Mouse (Mus musculus): ENCODE measurements at regions not wholly inside any gene's neighbourhood (a gene's known extent, or its start where the extent isn't known, plus 50 kb on each side); places are given as distances from the start of the nearest gene placed in this dataset.

DNA sequence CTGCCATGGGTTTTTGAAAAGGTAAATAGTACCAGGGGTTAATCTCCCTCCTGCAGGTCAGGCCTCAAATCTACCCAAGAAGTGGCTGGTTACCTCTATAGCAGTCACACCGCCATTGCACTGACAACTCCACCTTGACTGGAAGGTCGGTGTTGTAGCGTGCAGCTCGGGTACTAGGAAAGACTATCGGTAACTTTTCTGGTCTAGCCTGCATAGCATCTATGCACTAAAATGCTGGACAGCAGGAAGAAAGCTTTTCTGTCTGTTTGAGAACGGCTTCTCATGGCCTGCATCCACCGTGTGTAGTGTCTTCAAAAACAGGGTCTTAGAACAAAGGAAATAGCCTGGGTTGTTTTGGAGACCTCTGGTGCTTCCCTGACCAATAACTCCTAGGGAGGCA lies 88.8 kb downstream of the Bms1 start:
- DNase-seq (ENCODE audit: low spot score in 2 of 2), result no peak

DNA sequence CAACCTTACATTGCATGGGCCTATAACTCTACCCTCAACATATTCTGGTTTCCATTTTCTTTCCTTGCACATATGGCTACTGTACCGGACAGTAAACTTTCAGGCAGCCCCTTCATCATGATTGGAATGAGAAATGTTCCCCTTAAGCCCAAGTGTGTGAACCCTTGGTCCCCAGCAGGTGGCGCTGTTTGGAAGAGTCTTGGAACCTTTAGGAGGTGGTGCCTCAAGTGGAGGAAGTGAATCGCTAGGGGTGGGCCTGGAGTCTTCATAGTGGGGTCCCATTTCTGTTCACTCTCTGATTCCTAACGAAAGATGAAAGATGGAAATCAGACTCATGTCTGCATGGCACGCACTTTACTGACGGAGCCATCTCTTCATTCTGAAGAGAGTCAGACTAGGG lies 91.8 kb downstream of the Bms1 start:
- no peak for DNase-seq (ENCODE audit: low spot score in 2 of 2)

GRCm38 (mm10) chr6:118325681-118326080 lies 93.6 kb downstream of the Bms1 start:
- no peak for DNase-seq (ENCODE audit: low spot score in 2 of 2)

DNA sequence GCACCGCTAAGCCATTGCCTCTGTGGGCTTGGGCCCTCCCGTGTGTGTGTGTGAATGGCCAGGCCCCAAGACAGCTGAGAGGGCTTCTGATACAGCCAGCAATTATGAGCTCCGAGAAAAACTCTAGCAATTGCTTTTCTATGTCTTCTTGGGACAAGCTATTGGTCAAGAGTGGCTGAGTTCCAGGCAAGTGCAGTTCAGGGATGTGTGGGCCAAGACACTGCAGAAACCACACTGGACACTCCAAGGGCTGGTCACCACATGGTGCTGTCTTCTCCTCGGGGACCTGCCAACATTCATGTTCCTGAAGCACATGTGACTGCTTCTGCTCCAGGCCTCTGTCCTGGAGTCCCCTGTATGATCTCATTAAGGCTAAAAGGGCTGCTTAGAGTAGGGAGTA lies 94.7 kb downstream of the Bms1 start:
- DNase-seq (ENCODE audit: low spot score in 2 of 2), result no peak

DNA sequence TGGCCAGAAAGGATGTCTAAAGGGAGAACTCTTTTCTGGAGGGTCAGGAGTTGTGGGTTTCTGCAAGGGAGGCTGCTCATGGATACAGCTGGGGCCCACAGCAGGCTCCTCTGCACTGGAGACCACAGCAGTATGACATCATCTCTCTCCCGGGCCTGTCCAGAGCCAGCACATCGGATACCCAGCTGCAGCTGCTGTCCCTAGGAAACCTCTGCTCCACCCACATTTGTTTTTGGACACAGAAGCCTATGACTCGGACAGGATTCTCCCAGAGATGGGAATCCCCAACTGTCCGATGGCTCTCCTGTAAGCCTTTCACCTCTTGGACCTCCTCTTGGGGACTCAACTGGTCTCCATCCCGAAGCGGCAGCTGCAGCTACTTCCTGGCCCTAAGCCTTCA lies 96.2 kb downstream of the Bms1 start:
- DNase-seq (ENCODE audit: low spot score in 2 of 2), result no peak

DNA sequence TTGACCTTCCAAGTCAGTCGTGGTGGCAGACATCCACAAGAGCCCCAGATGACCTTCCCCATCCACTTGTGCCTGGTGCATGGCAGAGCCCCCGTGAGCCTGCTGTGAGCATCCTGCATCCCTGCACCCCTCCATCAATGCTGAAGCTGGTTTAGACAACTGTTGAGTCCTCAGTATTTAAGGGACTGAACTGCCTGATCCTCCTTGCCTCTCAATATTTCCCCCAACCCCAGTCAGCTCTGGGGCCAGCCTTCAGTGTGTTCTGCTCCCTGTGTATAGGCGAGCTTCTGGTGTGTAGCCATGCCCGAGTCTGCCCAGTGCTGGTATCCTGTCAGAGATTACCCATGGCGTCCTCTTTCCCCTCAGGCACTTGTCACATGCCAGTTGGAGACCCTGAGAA lies 96.6 kb downstream of the Bms1 start:
- DNase-seq (ENCODE audit: low spot score in 2 of 2), result no peak

- no peak for DNase-seq (ENCODE audit: low spot score in 2 of 2)
Observed at GRCm38 (mm10) chr6:118322061-118322460, 97.2 kb downstream of the Bms1 start.

DNA sequence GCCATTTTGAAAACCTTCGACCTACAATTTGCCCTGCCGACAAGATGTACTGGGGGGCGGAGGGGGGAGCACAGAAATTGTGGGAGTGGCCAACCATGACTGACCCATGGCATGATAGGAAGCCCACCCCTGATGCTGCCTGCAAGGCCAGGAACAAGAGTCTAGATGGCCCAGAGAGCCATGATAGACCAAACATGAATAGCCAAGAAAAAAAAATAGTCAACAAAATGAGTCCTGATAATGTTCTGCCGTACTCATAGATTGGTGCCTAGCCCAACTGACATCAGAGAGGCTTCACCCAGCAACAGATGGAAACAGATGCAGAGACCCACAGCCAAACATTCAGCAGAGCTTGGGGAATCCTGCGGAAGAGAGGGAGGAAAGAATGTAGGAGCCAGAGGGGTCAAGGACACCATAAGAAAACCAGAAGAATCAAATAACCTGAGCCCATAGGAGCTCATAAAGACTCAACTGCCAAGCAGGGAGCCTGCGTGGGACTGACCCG lies 99.2 kb downstream of the Bms1 start:
- no peak for DNase-seq (ENCODE audit: low spot score in 2 of 2)

- no peak for DNase-seq (ENCODE audit: low spot score in 2 of 2)
Observed at GRCm38 (mm10) chr6:118315881-118316280, 103.4 kb downstream of the Bms1 start.

DNA sequence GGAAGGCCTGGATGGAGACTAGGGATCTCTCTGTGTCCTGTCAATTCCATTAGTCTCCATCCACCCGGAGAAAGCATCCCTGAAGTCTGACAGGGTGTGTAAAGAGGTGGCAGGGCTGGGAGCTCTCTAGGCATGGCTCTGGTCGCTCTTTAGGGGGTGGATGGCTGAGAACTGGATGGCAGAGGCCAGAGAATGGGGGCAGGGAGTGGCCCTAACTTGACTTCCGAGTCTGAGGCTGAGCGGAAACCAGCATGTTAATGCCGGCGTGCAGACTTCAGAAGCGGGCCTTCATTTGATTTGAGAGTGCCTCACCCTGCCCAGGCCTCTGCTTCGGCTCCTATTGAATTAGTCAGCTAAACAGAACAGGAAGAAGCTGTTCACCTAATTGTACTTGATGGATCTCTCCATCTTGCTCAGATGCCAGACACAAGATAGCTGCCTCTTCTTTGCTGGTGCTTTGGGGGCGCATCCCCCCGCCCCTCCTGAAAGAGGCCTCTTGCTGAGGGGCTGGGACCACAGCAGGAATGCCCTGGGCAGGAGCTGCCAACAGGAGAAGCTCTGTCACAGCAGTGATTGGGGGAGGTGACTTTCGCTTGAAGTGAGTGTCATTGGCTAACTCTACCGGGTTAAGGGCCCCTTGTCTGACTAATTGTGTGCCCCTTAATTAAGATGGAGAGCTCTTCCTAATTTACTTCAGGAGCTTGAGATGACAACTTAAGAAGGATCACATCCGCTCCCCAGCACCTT lies 104.2 kb downstream of the Bms1 start:
- no peak for DNase-seq (ENCODE audit: low spot score in 2 of 2)

- no peak for DNase-seq (ENCODE audit: low spot score in 2 of 2)
Observed at GRCm38 (mm10) chr6:118311081-118311480, 108.2 kb downstream of the Bms1 start.

DNA sequence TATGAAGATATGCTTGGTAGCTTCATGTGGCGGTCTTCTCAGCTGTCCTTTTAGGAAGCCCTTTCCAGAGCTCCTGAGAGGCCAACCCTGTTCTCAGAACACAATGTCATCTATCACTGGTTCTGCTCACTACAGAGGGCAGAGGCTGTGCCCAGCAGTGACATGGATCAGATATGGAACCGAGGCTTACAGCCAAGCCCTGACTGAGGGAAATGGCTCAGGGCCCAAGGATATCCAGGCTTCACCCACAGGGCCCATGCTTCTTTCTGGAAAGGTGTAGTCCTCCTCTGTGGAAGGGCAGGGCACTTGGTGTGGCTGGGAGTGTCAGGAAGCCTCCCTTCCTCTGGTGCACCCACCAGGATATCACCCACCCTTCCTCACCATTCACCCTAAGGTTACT lies 109.4 kb downstream of the Bms1 start:
- no peak for DNase-seq (ENCODE audit: low spot score in 2 of 2)

GRCm38 (mm10) chr6:118308586-118308985 lies 110.7 kb downstream of the Bms1 start:
- no peak for DNase-seq (ENCODE audit: low spot score in 2 of 2)

GRCm38 (mm10) chr6:118307481-118307880 lies 110.0 kb upstream of the Ret start:
- no peak for DNase-seq (ENCODE audit: low spot score in 2 of 2)

- DNase-seq (ENCODE audit: low spot score in 2 of 2), result no peak
Observed at GRCm38 (mm10) chr6:118305209-118305608, 107.7 kb upstream of the Ret start.

GRCm38 (mm10) chr6:118302783-118303350 lies 105.3 kb upstream of the Ret start:
- DNase-seq (ENCODE audit: low spot score in 2 of 2), result no peak

- no peak for DNase-seq (ENCODE audit: low spot score in 2 of 2)
Observed at GRCm38 (mm10) chr6:118301880-118302782, 104.6 kb upstream of the Ret start.

- DNase-seq (ENCODE audit: low spot score in 2 of 2), result no peak
Observed at GRCm38 (mm10) chr6:118300781-118301180, 103.3 kb upstream of the Ret start.

- DNase-seq (ENCODE audit: low spot score in 2 of 2), result peak in 1 of 2 experiments; percentile 33
Observed at GRCm38 (mm10) chr6:118297576-118297975, 100.1 kb upstream of the Ret start.

- peak in 1 of 2 experiments; percentile 52 for DNase-seq (ENCODE audit: low spot score in 2 of 2)
Observed at GRCm38 (mm10) chr6:118293986-118294385, 96.5 kb upstream of the Ret start.

GRCm38 (mm10) chr6:118292928-118293327 lies 95.4 kb upstream of the Ret start:
- DNase-seq (ENCODE audit: low spot score in 2 of 2), result peak in 1 of 2 experiments; percentile 20

- DNase-seq (ENCODE audit: low spot score in 2 of 2), result peak in 1 of 2 experiments; percentile 38
Observed at GRCm38 (mm10) chr6:118292272-118292671, 94.8 kb upstream of the Ret start.
